Mouse (Mus musculus) CD4-positive helper T cell, adult 2 months (primary cell): ENCODE results near the gene Nppb.

ENCODE experiments used
- DNase-seq: peaks from one replicate; pipeline ENCODE4 v3.0.0-alpha.2; 2012; ENCODE audit warnings: low read depth, missing footprints, low spot score

The Nppb gene

GRCm38 (mm10) chr4:147985205-147986132 lies at the start of gene Nppb:
Nppb (plus strand) TSS chr4:147985788.
- peak; percentile 9 for DNase-seq

DNA sequence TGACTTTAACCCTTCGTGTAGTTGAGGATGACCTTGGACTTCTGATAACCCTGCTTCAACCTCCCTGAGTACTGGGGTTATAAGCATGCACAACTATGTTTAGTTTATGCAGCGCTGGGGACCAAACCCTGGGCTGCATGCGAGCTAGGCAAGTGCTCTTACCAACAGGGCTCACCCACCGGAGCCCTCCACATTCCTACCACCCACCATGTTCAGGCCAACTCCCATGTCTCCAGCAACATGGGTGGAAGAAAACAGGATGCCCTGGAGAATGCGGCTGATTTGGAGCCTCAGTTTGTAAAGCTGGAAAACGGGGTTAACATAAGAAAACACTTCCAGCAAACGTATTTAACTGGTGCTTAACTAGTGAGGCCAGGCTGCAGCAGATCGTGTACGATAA lies 49.7 kb upstream of the Nppb start:
- DNase-seq = no peak

GRCm38 (mm10) chr4:147936331-147936954 lies 49.1 kb upstream of the Nppb start, which contains the start of gene Plod1:
Plod1 (minus strand) TSS chr4:147936767.
- peak; percentile 78 for DNase-seq

DNA sequence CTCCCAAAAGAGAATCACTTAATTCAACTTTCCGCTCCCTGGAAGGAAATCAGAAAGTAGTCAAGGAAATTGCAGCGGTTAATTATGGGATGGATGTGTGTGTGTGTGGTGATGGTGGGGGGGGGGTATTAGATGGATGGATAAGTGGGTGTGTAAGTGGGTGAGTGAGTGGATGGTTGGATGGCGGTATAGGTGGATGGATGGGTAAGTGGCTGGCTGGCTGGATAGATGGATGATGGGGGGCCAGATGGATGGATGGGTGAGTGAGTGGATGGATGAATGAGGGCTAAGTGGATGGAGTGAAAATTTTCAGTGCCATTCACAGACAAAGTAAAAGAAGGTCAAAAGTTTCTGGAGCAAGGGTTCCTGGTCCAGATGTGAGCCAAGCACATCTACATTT lies 48.6 kb upstream of the Nppb start:
- no peak for DNase-seq

DNA sequence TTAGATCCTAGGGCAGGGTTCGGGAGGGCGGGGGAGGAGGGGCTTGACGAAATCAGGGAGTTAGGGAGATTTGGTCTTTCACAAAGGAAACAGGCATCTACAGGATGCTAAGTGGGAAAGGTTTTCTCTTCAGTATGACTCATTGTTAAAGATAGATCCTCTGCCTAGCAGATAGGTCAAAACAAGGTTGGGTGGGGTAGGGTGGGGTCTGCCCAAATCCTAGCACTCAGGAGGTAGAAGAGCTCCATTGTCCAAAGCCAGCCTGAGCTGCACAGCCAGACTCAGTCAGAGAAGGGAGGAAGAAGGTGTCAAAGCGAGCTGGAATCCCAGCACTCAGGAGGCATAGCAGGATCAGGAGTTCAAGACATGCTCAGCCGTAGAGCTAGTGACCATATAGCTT lies 48.1 kb upstream of the Nppb start:
- DNase-seq = no peak

- no peak for DNase-seq
Measured at GRCm38 (mm10) chr4:147938148-147939096, 47.2 kb upstream of the Nppb start.

DNA sequence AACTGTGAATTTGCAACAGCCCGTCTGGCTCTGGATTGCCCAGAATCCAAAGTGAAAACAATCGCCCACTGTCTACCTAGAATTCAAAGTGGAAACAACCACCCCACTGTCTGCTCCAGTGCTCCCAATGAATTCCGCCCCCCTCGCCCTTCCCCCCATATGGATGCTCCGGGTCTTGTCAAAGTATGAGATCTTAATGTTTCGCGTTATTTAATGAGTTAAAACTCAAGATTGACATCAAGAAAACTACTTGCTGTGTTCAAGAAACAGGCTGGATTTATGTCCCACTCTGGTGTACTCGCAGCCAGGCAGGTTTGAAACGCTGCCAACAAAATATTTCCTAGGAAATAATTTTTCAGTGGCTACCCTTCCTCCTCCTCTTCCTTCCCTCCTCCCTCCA lies 45.5 kb upstream of the Nppb start:
- DNase-seq = no peak

GRCm38 (mm10) chr4:147940576-147941044 lies 45.0 kb upstream of the Nppb start, which contains the start of gene 2510039O18Rik:
2510039O18Rik (plus strand) TSS chr4:147940895.
- peak; percentile 92 for DNase-seq

GRCm38 (mm10) chr4:147941045-147942020 lies 44.3 kb upstream of the Nppb start:
- DNase-seq = no peak

- no peak for DNase-seq
Measured at GRCm38 (mm10) chr4:147943005-147943404, 42.6 kb upstream of the Nppb start.

DNA sequence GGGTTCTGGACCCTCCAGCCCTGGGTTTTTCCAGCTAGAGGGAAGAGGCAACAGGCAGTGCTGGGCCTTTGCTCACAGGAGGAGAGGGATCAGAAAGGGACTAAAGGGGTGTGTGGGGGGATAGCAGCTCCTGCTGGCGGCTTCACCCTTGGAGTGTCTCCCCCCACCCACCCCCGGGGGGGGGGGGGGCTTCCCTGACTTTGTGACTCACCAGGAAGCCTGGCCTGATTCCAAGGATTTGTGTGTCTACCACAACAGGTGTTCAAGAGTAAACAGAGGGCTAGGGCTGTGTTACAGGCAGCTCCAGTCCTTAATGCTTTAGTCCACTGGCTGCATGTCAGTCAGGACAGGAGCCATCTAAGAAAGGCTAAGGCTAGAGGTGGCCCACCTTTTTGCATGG lies 38.1 kb upstream of the Nppb start:
- DNase-seq = no peak

DNA sequence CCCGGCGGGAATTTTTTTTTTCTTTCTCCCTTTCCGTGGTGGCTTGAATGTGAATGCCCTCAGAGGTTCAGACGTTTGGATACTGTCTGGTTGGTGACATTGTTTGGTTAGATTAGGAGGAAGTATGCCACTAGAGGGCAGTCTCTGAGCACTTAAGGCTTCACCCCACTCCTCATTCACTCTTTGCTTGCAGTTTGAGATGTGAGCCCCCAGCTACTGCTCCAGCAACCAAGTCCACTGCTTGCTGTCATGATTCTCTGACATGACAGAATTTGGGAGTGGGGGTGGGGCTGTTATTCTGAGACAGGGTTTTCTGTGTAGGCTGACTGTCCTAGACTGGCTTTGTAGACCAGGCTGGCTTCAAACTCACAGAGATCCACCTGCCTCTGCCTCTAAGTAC lies 32.0 kb upstream of the Nppb start:
- DNase-seq = peak; percentile 45

DNA sequence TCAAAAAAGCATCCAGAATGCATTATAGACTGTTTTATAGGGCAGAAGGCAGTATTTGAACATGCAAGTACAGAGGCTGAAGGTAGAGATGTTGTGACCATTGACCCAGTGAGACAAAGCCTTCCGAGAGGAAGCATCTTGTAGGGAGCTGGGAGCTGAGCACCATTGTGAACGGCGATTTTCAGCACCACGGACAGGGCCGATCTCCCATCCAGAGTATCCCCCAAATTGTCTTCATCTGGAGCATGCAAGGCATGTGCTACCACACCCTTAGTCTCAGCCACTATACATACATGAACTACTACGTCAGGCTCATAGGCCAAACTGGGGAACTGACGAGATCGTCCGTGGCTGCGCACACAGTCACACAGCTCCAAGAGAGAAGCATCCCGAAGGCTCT lies 28.4 kb upstream of the Nppb start:
- DNase-seq = no peak

DNA sequence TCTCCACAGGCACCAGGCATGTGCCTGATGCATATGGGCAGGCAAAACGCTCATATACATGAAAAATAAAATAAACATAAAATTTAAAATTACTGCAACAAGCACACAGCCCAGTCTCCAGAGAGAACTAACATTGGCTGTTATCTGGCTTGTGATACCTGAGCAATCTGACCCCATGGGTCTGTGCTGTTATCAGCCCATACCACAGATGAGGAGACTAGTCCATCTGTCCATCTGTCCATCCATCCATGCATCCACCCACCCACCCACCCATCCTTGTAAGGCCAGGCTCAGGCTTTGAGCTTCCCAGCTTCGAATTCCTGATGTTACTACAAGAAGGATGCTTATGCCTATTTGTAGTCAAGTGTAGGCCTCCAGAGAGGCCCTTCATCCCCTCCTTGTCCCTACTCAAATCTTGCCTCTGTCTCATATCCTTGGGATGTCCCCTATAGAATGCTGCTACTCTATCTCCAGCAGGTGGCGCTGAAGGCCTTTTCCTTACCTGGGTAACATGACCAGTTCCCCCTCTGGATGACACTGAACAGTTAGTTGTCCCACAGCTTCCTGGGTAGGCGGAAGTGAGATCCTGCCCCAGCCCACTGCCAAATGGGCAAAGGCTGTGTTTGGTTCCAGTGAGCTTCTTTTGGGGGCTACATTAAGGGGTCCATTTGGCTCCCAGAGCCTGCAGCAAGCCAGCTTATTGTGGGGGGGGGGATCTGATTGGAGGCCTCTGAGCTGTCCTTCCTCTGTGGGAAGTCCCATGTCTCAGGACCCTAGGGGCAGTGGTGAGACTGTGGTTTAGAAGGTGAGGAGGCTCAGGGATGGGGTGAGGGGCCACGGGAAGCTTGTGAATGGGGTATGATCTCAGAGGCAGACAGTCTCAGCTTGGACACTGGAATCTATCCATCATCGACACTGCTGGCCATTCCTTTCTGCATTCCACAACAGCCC lies 25.4 kb upstream of the Nppb start:
- DNase-seq = peak; percentile 69

DNA sequence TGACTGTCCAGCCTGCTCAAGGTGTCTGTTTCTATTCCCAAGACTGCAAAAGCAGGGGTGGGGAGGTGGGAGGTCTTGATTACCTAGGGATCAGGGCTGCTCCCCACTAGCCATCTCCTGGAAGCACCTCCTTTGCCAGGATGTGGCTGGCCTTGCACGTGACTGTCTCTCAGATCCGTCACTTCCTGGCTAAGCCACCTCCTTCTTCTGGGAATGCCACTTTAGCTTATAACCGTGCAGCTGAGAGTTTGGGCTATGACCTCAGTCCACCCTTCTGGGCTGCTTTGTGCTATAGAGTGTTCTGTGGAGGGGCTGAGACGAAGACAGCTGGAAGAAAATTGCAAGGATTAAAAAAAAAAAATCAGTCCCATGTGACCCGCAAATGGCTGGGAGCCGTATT lies 22.8 kb upstream of the Nppb start:
- DNase-seq = no peak

DNA sequence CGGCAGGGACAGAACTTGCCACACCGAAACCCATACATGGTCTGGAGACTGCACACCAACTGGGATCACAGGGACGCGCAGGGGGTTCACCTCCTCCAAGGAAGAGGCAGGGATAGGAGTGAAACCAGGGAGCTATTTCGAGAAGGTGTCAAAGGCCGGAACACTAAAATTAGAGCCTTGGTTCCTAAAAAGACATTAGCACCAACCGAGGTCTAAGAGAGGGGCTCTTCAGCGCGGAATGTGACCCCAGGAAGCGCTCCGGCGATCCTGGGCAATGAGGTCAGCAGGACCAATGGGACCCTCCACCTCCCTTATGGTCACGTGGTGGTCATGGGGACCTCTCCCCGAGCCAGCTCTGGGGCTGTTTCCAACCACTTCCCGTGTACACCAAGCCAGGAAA lies 22.0 kb upstream of the Nppb start:
- no peak for DNase-seq

DNA sequence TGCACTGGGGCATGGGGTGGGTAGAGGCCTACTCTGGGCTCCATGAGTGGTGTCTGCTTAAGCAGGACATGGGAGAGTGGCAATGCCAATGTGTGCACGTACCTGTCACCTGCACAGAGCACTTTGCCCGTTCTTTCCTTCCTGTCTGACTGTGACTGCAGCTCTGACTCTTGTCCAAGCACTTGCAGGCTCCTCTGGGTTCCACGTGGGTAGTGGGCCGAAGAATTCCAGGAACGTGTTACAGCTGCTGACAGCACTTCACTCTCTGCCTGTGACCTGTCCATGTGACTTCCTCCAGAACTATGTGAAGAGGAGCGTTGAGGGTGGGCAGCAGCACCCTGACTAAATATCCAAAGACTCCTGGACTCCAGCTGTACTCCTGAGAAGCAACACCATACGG lies 19.9 kb upstream of the Nppb start:
- no peak for DNase-seq

DNA sequence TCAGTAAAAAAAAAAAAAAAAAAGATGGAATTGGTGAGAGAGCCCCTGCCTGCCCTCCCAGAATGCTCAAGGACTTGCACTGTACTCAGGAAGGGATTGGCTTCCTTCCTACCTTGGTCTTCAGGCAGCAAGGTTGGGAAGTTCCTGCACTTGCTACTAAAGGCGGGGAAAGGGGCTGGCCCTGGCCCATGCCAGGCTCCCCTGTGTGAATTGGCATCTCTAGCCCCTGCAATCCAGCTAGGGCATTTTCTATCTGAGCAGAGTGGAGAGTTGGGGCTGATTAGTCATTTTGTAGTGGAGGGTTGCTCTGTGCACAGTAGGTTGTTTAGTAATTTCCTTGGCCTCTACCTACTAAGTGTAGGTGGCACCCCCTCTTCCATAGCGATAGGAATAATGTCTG lies 16.8 kb upstream of the Nppb start:
- no peak for DNase-seq

DNA sequence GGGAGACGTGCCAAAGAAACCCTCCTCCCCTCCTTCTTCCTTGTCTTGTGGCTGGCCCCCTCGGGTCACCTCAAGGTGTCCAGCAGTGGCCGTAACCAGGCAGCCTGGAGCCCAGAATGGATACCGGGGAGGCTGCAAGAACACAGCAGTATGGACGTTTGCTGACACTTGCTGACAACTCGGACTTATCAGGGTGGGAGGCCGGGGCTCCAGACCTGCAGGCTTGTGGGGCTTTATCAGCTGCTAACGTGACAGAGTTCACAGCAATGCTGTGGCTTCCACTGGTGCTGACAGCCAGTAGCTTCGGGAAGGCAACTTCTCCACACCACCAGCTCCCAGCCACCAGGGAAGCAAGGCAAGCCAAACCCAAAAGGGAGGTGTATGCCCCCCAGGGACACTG lies 16.3 kb upstream of the Nppb start:
- no peak for DNase-seq
